ENCODE assay signal across 9 mouse cellular contexts in genomic region chr15:77336968-77337341, GRCm38 (mm10). TPM values are rescaled to one million over a fixed set of nuclear protein-coding genes. Genes with fewer than 3 reads are reported as not detected.
DNase-seq lines count a peak whose midpoint lies in the region; ATAC-seq and TF ChIP-seq lines count a peak whose summit lies in the region.
"Had no signal": no experiment of that assay in that cellular context is flagged by ENCODE, and none has a peak within 500 bp of the region (broad histone marks: within the 10 kb centered on the region; RNA-seq: fewer than 3 reads in every experiment).

No protein-coding gene starts in this region.

- H3K4me2 ChIP-seq in limb, embryonic 11.5 days (ENCODE audit: low read depth, severe bottlenecking): peak overlapping the region; percentile 40
- peak overlapping the region; percentile 65 for H3K4me2 ChIP-seq in neural tube, embryonic 15.5 days

- peak overlapping the region; percentile 48 for H3K4me3 ChIP-seq in left cerebral cortex, adult 2 months
- peak overlapping the region; percentile 49 for H3K4me3 ChIP-seq in forebrain, embryonic 10.5 days
- H3K4me3 ChIP-seq in limb, embryonic 11.5 days (ENCODE audit: low read depth, low read length): no peak overlapping the region
- H3K4me3 ChIP-seq in neural tube, embryonic 15.5 days (replicated peaks): peak overlapping the region; percentile 39; the same call in 1 of the 2 replicates
- H3K4me3 ChIP-seq: megakaryocyte, embryonic 14.5 days had no signal

- peaks cover under 1% of the 10 kb centered on the region; the same call in 1 of the 2 replicates for H3K27me3 ChIP-seq in forebrain, embryonic 10.5 days (ENCODE audit: poor library complexity, severe bottlenecking)
- H3K27me3 ChIP-seq in limb, embryonic 11.5 days (ENCODE audit: control insufficient read depth, insufficient read depth, low read length): no peaks in the 10 kb centered on the region
- no peaks in the 10 kb centered on the region for H3K27me3 ChIP-seq in neural tube, embryonic 15.5 days (replicated peaks)

- no peaks in the 10 kb centered on the region for H3K9me3 ChIP-seq in forebrain, embryonic 10.5 days
- H3K9me3 ChIP-seq in limb, embryonic 11.5 days (ENCODE audit: control insufficient read depth, low read length): no peaks in the 10 kb centered on the region; the same call in 1 of the 2 replicates
- no peaks in the 10 kb centered on the region for H3K9me3 ChIP-seq in neural tube, embryonic 15.5 days (replicated peaks)
- H3K9me3 ChIP-seq: megakaryocyte, embryonic 14.5 days had no signal

- peaks cover 28% of the 10 kb centered on the region for H3K4me1 ChIP-seq in forebrain, embryonic 10.5 days
- peaks cover 17% of the 10 kb centered on the region for H3K4me1 ChIP-seq in limb, embryonic 11.5 days (ENCODE audit: control insufficient read depth, insufficient read depth, low read length)
- H3K4me1 ChIP-seq in neural tube, embryonic 15.5 days: peaks cover 23% of the 10 kb centered on the region

- intact Hi-C loops in left cerebral cortex, adult 2 months (cut with DNase I): loop anchor here (1.0 to 10.0 kb wide), 2 partner anchors 112 to 182 kb away; no protein-coding TSS in a partner anchor
- intact Hi-C loops in left cerebral cortex, postnatal 25 days (cut with DNase I): loop anchor here (1.0 kb wide), 1 partner anchor 112 kb away; no protein-coding TSS in a partner anchor

- 41% methylated on average over 9 of the region's 9 CpGs for WGBS in forebrain, embryonic 10.5 days
- 49% methylated on average over 9 of the region's 9 CpGs for WGBS in limb, embryonic 11.5 days
- WGBS in neural tube, embryonic 15.5 days: 59% methylated on average over 9 of the region's 9 CpGs

- peak overlapping the region; percentile 43 for H3K9ac ChIP-seq in limb, embryonic 11.5 days (ENCODE audit: low read length)
- H3K9ac ChIP-seq in neural tube, embryonic 15.5 days (replicated peaks): no peak overlapping the region; the same call in 1 of the 2 replicates

- no peak for DNase-seq in left cerebral cortex, adult 2 months (ENCODE audit: extremely low spot score in 1 of 2, low spot score in 2 of 2)
- no peak for DNase-seq in left cerebral cortex, postnatal 25 days (ENCODE audit: low spot score in 2 of 2)
- DNase-seq in forebrain, embryonic 10.5 days (ENCODE audit: extremely low spot score, low spot score): no peak
- DNase-seq in limb, embryonic 11.5 days (ENCODE audit: low spot score): no peak
- DNase-seq in spleen, postnatal 4 days (ENCODE audit: low spot score in 2 of 2): no peak
- no peak for DNase-seq in B cell, adult 2 months

- H3K36me3 ChIP-seq in forebrain, embryonic 10.5 days (replicated peaks): no peaks in the 10 kb centered on the region
- H3K36me3 ChIP-seq in limb, embryonic 11.5 days (ENCODE audit: control insufficient read depth, insufficient read depth, low read length): no peaks in the 10 kb centered on the region
- H3K36me3 ChIP-seq in neural tube, embryonic 15.5 days: no peaks in the 10 kb centered on the region

- peak; percentile 11; the same call in 1 of the 2 replicates for ATAC-seq in limb, embryonic 11.5 days (ENCODE audit: insufficient number of reproducible peaks, low FRiP score, low TSS enrichment, low read depth)
- ATAC-seq in neural tube, embryonic 15.5 days (ENCODE audit: low FRiP score): peak; percentile 39; the same call in 1 of the 2 replicates
- ATAC-seq in erythroblast, adult 5-6 weeks (replicated peaks; ENCODE audit: low FRiP score, poor library complexity, severe bottlenecking): no peak

- TF ChIP-seq CTCF in left cerebral cortex, adult 2 months (IDR thresholded peaks at IDR 0.05): no peak

- H3K27ac ChIP-seq in left cerebral cortex, adult 2 months: peak overlapping the region; percentile 66; the same call in 1 of the 2 replicates
- peak overlapping the region; percentile 84 for H3K27ac ChIP-seq in forebrain, embryonic 10.5 days
- H3K27ac ChIP-seq in limb, embryonic 11.5 days (replicated peaks; ENCODE audit: low read depth, low read length): peak overlapping the region; percentile 75
- H3K27ac ChIP-seq in neural tube, embryonic 15.5 days (replicated peaks): peak overlapping the region; percentile 60; the same call in 1 of the 2 replicates

RNA-seq across cellular contexts. Expression of gene Rbfox2, which starts 30.2 kb away (rescaled TPM):
- total RNA-seq in left cerebral cortex, adult 2 months (2021): 100 to 1,000 TPM; 248 to 258 TPM
- 100 to 1,000 TPM; 244 to 265 TPM for total RNA-seq in left cerebral cortex, postnatal 25 days (2021)
- polyA plus RNA-seq in forebrain, embryonic 10.5 days (2016; fragmentation: Nextera tagmentation; extraction: Ambion mirVana): 35.8 and 39.0 TPM in 2 replicates
- polyA plus RNA-seq in limb, embryonic 11.5 days (2014; fragmentation: Nextera tagmentation; extraction: Ambion mirVana): 71.5 and 74.2 TPM in 2 replicates
- 103 and 120 TPM in 2 replicates for polyA plus RNA-seq in neural tube, embryonic 15.5 days (2015; fragmentation: Nextera tagmentation; extraction: Ambion mirVana)
- total RNA-seq in erythroblast, adult 5-6 weeks (2015; ENCODE audit: low replicate concordance): not detected in 2 replicates
- not detected in 2 replicates for total RNA-seq in erythroblast, adult 5-6 weeks (2017; ENCODE audit: low replicate concordance)

Comparison
In these comparisons a context has a peak if more than half of its experiments do, and no peak if none do; other contexts are left out.
1. RNA of gene Rbfox2, which starts 30.2 kb away (total RNA-seq): 244 to 265 TPM in left cerebral cortex, postnatal 25 days and 248 to 258 TPM in left cerebral cortex, adult 2 months; not detected in erythroblast, adult 5-6 weeks; every median in the first group is over 100 times any median in the second.
2. Peak in every context shown above with its lines, with median percentiles within 50 percentile points of each other: H3K27ac ChIP-seq.